Mouse (Mus musculus) layer of hippocampus, postnatal 36 days (tissue): Measurements from ENCODE around the gene Chd9. TPM values are rescaled to one million over a fixed set of nuclear protein-coding genes. Genes with fewer than 3 reads are reported as not detected.
"Not testable (repeated sequence)": the region's sequence is repeated elsewhere in the genome, so short reads cannot be mapped to it uniquely, and the experiment has no call there.

ENCODE experiments used
- DNase-seq, 2 experiments: peaks; one replicate each; pipeline ENCODE4 v3.0.0; 2022
- total RNA-seq, 2 experiments: library from RNA; stranded (reverse); gene quantifications; 2 replicates each; pipeline ENCODE4 v1.2.3; 2021

Gene Chd9
- total RNA-seq, 2 experiments from 2014 or later: 238 to 258 TPM

- DNase-seq: no peak
Measured at GRCm38 (mm10) chr8:90871375-90872080, 43.4 kb downstream of the Chd9 start.

- peak in 1 of 2 experiments; percentile 16 for DNase-seq
Measured at GRCm38 (mm10) chr8:90873051-90873450, 44.9 kb downstream of the Chd9 start.

- peak; percentile 68 to 72 for DNase-seq
Measured at GRCm38 (mm10) chr8:90876213-90876721, 48.1 kb downstream of the Chd9 start.

- peak; percentile 71 to 72 for DNase-seq
Measured at GRCm38 (mm10) chr8:90876722-90877429, 48.7 kb downstream of the Chd9 start.

- DNase-seq: no peak
Measured at GRCm38 (mm10) chr8:90877430-90877975, 49.4 kb downstream of the Chd9 start.

GRCm38 (mm10) chr8:90878551-90878950, 50.4 kb downstream of the Chd9 start:
- DNase-seq: no peak

GRCm38 (mm10) chr8:90880041-90880440, 51.9 kb downstream of the Chd9 start:
- DNase-seq: no peak

GRCm38 (mm10) chr8:90881181-90881580, 53.0 kb downstream of the Chd9 start:
- no peak for DNase-seq

- no peak for DNase-seq
Measured at GRCm38 (mm10) chr8:90882088-90882691, 54.0 kb downstream of the Chd9 start.

- DNase-seq: no peak
Measured at GRCm38 (mm10) chr8:90885671-90886368, 57.7 kb downstream of the Chd9 start.

- DNase-seq: not testable (repeated sequence)
Measured at GRCm38 (mm10) chr8:90886369-90886712, 58.2 kb downstream of the Chd9 start.

GRCm38 (mm10) chr8:90887328-90887727, 59.2 kb downstream of the Chd9 start:
- DNase-seq: not testable (repeated sequence)

- DNase-seq: no peak
Measured at GRCm38 (mm10) chr8:90891872-90892578, 63.9 kb downstream of the Chd9 start.

GRCm38 (mm10) chr8:90892579-90892919, 64.4 kb downstream of the Chd9 start:
- no peak for DNase-seq

GRCm38 (mm10) chr8:90894231-90894914, 66.2 kb downstream of the Chd9 start:
- DNase-seq: peak; percentile 11 to 19

GRCm38 (mm10) chr8:90897343-90897742, 69.2 kb downstream of the Chd9 start:
- DNase-seq: no peak

- DNase-seq: no peak
Measured at GRCm38 (mm10) chr8:90898578-90898977, 70.4 kb downstream of the Chd9 start.

- DNase-seq: no peak
Measured at GRCm38 (mm10) chr8:90902002-90902401, 73.8 kb downstream of the Chd9 start.

GRCm38 (mm10) chr8:90904171-90904706, 76.1 kb downstream of the Chd9 start:
- no peak for DNase-seq

GRCm38 (mm10) chr8:90906922-90907321, 78.8 kb downstream of the Chd9 start:
- no peak for DNase-seq

- DNase-seq: no peak
Measured at GRCm38 (mm10) chr8:90907516-90907847, 79.3 kb downstream of the Chd9 start.
